Mouse (Mus musculus) embryo, embryonic 10 days (tissue): ENCODE results near the gene Gba2.
"Not testable (repeated sequence)": the region's sequence is repeated elsewhere in the genome, so short reads cannot be mapped to it uniquely, and the experiment has no call there.

Source experiments
- DNase-seq: peaks from one replicate; pipeline ENCODE4 v3.0.0-alpha.2; 2015; ENCODE audit warnings: low spot score

Gba2 gene

GRCm38 (mm10) chr4:43553891-43554290 is 24.8 kb downstream of the Gba2 start:
- no peak for DNase-seq

- no peak for DNase-seq
Measured at GRCm38 (mm10) chr4:43552437-43552836, 26.2 kb downstream of the Gba2 start.

- DNase-seq, result not testable (repeated sequence)
Measured at GRCm38 (mm10) chr4:43551854-43552253, 26.8 kb downstream of the Gba2 start.

GRCm38 (mm10) chr4:43549055-43549454 is 29.6 kb downstream of the Gba2 start:
- DNase-seq, result no peak

- DNase-seq, result no peak
Measured at GRCm38 (mm10) chr4:43547160-43547559, 31.5 kb downstream of the Gba2 start.

- no peak for DNase-seq
Measured at GRCm38 (mm10) chr4:43546375-43547047, 32.2 kb downstream of the Gba2 start.

GRCm38 (mm10) chr4:43542044-43542443 is 36.6 kb downstream of the Gba2 start:
- no peak for DNase-seq

- DNase-seq, result no peak
Measured at GRCm38 (mm10) chr4:43536031-43536430, 42.6 kb downstream of the Gba2 start.

- DNase-seq, result no peak
Measured at GRCm38 (mm10) chr4:43535628-43536027, 43.0 kb downstream of the Gba2 start.

- no peak for DNase-seq
Measured at GRCm38 (mm10) chr4:43533270-43533669, 45.4 kb downstream of the Gba2 start.

- peak; percentile 84 for DNase-seq
Measured at GRCm38 (mm10) chr4:43530581-43530980, 48.1 kb downstream of the Gba2 start.

- no peak for DNase-seq
Measured at GRCm38 (mm10) chr4:43530081-43530501, 48.6 kb downstream of the Gba2 start.

- DNase-seq, result no peak
Measured at GRCm38 (mm10) chr4:43528487-43528886, 50.2 kb downstream of the Gba2 start.

GRCm38 (mm10) chr4:43527880-43528279 is 50.8 kb downstream of the Gba2 start:
- no peak for DNase-seq

GRCm38 (mm10) chr4:43519956-43520355 is 58.7 kb downstream of the Gba2 start:
- peak; percentile 89 for DNase-seq

- DNase-seq, result peak; percentile 68
Measured at GRCm38 (mm10) chr4:43519551-43519950, 59.1 kb downstream of the Gba2 start.
